Mouse (Mus musculus) limb, embryonic 11.5 days (tissue): ENCODE measurements around the gene Vmn2r41. TPM values are rescaled to one million over a fixed set of nuclear protein-coding genes. Genes with fewer than 3 reads are reported as not detected.
"Not testable (repeated sequence)": the region's sequence is repeated elsewhere in the genome, so short reads cannot be mapped to it uniquely, and the experiment has no call there.

Experiments used
- ATAC-seq: fragments of 200-750 bp; cut with Nextera tagmentation; 2 replicates; pipeline ENCODE4 v1.8.0; 2017; ENCODE audit warnings: low read depth; ENCODE audit not compliant: insufficient number of reproducible peaks, low FRiP score, low TSS enrichment
- DNase-seq: peaks from one replicate; pipeline ENCODE4 v3.0.0-alpha.2; 2015; ENCODE audit warnings: low spot score
- H3K27ac ChIP-seq: fragments of 300-500 bp; sonication (generic); replicated peaks from 2 replicates; pipeline ENCODE4 v1.5.1; 2014; ENCODE audit warnings: low read depth, mild to moderate bottlenecking, low read length
- H3K27me3 ChIP-seq: fragments of 300-500 bp; sonication (generic); 2 replicates; pipeline ENCODE4 v1.6.1; 2014; ENCODE audit warnings: mild to moderate bottlenecking, low read length, mixed read lengths; ENCODE audit not compliant: control insufficient read depth, insufficient read depth
- H3K36me3 ChIP-seq: fragments of 300-500 bp; sonication (generic); 2 replicates; pipeline ENCODE4 v1.6.1; 2014; ENCODE audit warnings: mild to moderate bottlenecking, low read length, moderate library complexity, mixed read lengths; ENCODE audit not compliant: control insufficient read depth, insufficient read depth
- H3K4me1 ChIP-seq: fragments of 300-500 bp; sonication (generic); 2 replicates; pipeline ENCODE4 v1.6.1; 2014; ENCODE audit warnings: low read length, mixed read lengths; ENCODE audit not compliant: control insufficient read depth, insufficient read depth
- H3K4me2 ChIP-seq: fragments of 300-500 bp; sonication (generic); 2 replicates; pipeline ENCODE4 v1.6.1; 2014; ENCODE audit warnings: low read depth, mild to moderate bottlenecking, moderate library complexity; ENCODE audit not compliant: severe bottlenecking
- H3K4me3 ChIP-seq: fragments of 300-500 bp; sonication (generic); 2 replicates; pipeline ENCODE4 v1.5.1; 2014; ENCODE audit warnings: low read depth, low read length
- H3K9ac ChIP-seq: fragments of 300-500 bp; sonication (generic); 2 replicates; pipeline ENCODE4 v1.6.1; 2014; ENCODE audit warnings: mild to moderate bottlenecking, low read length
- H3K9me3 ChIP-seq: fragments of 300-500 bp; sonication (generic); 2 replicates; pipeline ENCODE4 v1.6.1; 2016; ENCODE audit warnings: low read length; ENCODE audit not compliant: control insufficient read depth
- WGBS: fragments of 180-500 bp; shearing (Covaris S2); extraction: QIAGEN DNeasy Blood & Tissue Kit; methylation state at CpG from one replicate; pipeline ENCODE4 v1.1.7; 2014; 5-methylcytosine and 5-hydroxymethylcytosine counted together
- polyA plus RNA-seq: library from polyadenylated mRNA; unstranded; fragments of >200 nt; fragmentation: Nextera tagmentation; extraction: Ambion mirVana; gene quantifications from 2 replicates; pipeline ENCODE4 v1.2.1, GENCODE M21; 2014

The Vmn2r41 gene
- not detected in 2 replicates for polyA plus RNA-seq

- WGBS = no CpG with 5 or more reads among the region's 1 CpGs
- H3K27me3 ChIP-seq, ATAC-seq, H3K4me2 ChIP-seq, H3K27ac ChIP-seq, H3K4me3 ChIP-seq, H3K4me1 ChIP-seq, DNase-seq, H3K9ac ChIP-seq, H3K9me3 ChIP-seq, H3K36me3 ChIP-seq: not testable (repeated sequence)
Measured at GRCm38 (mm10) chr7:8161554-8161953, at the start of gene Vmn2r41. Vmn2r41 (minus strand) TSS chr7:8161654.

DNA sequence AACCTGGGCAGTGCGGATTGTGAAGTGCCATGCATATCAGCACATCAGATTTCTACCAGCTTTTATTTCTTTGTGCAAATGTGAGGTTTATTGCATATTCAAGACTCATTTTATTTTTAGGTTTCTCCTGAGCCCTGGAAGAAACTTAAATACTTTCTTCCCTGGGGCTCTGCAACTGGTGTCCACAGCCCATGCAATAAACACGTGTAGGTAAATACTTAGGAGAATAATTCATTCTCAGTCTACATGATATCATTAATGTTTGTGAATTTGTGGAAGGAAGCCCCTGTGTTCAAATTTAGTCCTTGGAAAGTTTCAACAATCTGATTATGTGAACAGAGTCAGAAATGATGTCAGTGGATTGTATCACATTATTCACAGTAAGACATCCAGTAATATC, 38.8 kb upstream of the Vmn2r41 start, which contains the start of gene Vmn2r42:
TSS of gene Vmn2r42 (minus strand) at position 101 of the 400 bp plus-strand sequence.
- not testable (repeated sequence) for H3K4me2 ChIP-seq, ATAC-seq, H3K27ac ChIP-seq, H3K27me3 ChIP-seq, DNase-seq, H3K36me3 ChIP-seq, H3K9me3 ChIP-seq, H3K9ac ChIP-seq, H3K4me1 ChIP-seq, H3K4me3 ChIP-seq
- WGBS = no CpG with 5 or more reads among the region's 2 CpGs

DNA sequence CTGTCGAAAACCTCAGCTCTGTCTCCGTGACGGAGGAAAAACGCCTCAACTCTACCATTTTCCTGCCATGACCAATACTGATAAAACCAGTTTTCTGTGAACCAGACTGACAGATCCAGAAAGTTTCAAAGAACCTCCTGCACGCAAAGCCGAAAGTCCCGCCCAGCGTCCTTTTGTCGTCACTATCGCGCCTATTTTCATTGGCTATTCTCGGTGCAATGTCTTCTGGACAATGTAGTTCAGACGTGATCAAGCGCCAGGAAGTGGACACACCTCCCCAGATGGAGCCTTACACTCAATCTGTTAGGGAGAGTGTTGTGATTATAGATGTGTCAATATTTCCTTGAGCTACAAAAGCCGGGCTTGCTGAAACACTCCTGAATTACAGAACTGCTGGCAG, 68.6 kb downstream of the Vmn2r41 start:
- not testable (repeated sequence) for H3K4me2 ChIP-seq, H3K27me3 ChIP-seq, H3K27ac ChIP-seq, H3K9me3 ChIP-seq, H3K9ac ChIP-seq, ATAC-seq, H3K4me1 ChIP-seq, H3K36me3 ChIP-seq, H3K4me3 ChIP-seq, DNase-seq
- WGBS = 36% methylated on average over 11 of the region's 15 CpGs

Other genes starting within 250 kb of the Vmn2r41 start
- gene Vmn2r42, start 38.7 kb upstream of the Vmn2r41 start, polyA plus RNA-seq = not detected in 2 replicates
- not detected in 2 replicates for gene Vmn2r43, start 98.9 kb upstream of the Vmn2r41 start, polyA plus RNA-seq
- gene Vmn2r44, start 221.7 kb upstream of the Vmn2r41 start, polyA plus RNA-seq = not detected in 2 replicates